Mouse (Mus musculus) monocyte, adult 5-6 weeks (primary cell): ENCODE data around the gene Zar1. TPM values are rescaled to one million over a fixed set of nuclear protein-coding genes. Genes with fewer than 3 reads are reported as not detected.
"Not testable (repeated sequence)": the region's sequence is repeated elsewhere in the genome, so short reads cannot be mapped to it uniquely, and the experiment has no call there.

Source experiments
- ATAC-seq: fragments of 153-309, 156-312 bp; replicated peaks from 2 replicates; pipeline ENCODE4 v1.8.0; 2017; ENCODE audit warnings: mild to moderate bottlenecking; ENCODE audit not compliant: low TSS enrichment, insufficient number of reproducible peaks, severe bottlenecking, poor library complexity, low FRiP score
- total RNA-seq: library from RNA; stranded (forward); fragments of 200-1000, 200-491, 200-594 nt; gene quantifications from 3 replicates; pipeline ENCODE4 v1.2.3, GENCODE M21; 2017

Gene Zar1
- not detected in 3 replicates for total RNA-seq

DNA sequence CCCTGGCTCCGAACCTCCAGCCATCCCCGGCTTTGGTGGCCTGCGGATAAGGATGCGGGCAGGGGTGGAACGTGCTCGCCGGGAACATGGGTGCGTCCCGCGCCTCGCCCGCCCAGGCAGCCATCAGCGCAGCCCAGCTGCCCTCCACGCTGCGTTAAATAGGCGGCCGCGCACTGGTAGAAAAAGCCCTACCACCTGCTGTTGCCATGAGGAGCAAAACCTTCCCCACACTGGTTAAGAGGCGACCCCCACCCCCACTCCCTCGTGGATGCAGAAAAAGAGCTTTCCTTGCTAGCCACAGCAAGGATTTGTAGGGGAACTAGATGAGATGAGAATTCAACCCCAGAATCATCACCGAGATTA lies at the start of gene Zar1:
Gene Zar1 (minus strand): TSS at position 285 of the 363 bp plus-strand sequence.
- ATAC-seq = not testable (repeated sequence)

GRCm38 (mm10) chr5:72630026-72630425 lies 49.0 kb upstream of the Zar1 start:
- ATAC-seq = no peak

DNA sequence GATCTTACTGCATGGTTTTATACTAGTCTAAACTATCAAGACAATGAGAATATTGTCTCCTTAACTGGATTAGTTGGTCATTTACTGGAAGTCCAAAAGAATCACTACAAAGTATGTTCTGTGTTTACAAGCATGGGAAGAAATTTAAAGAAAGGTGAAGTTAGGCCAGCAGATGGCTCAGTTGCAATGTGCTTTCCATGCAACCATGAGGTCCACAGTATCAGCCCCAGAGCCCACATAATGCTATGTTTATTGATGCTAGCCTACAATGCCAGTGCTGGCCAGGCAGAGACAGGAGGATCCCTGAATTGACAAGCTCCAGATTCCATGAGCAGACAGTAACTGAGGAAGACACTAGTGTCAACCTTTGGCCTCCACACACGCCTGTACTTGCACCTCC lies 40.0 kb upstream of the Zar1 start:
- ATAC-seq = no peak

DNA sequence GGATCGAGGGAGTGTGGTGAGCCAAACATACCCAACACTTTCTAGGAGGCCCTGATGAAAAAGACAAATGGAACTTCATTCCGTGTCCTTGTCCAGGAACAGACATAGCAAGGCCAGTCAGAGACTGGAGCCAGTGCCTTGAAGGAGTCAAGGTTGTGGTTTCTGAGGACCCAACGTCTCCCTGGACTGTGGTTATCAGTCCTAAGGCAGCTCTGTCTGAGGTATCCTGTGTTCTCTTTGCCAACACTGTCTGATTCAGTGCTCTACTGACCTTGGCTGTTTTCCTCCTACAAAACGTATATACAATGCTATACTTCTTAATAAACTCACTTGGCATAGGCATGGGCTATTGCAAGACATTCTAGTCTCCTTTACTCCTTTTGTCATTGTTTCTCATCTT lies 36.4 kb upstream of the Zar1 start:
- ATAC-seq = no peak

- ATAC-seq = no peak
Observed at GRCm38 (mm10) chr5:72603138-72603537, 22.1 kb upstream of the Zar1 start.

- ATAC-seq = no peak
Observed at GRCm38 (mm10) chr5:72601006-72601405, 20.0 kb upstream of the Zar1 start.

GRCm38 (mm10) chr5:72587192-72587681 lies 6.2 kb upstream of the Zar1 start, which contains the start of gene Gm5868:
TSS of gene Gm5868 (minus strand) at chr5:72587551.
- ATAC-seq = no peak

GRCm38 (mm10) chr5:72586667-72587191 lies 5.7 kb upstream of the Zar1 start:
- not testable (repeated sequence) for ATAC-seq

GRCm38 (mm10) chr5:72586122-72586521 lies 5.1 kb upstream of the Zar1 start:
- ATAC-seq = not testable (repeated sequence)

- peak; percentile 31; the same call in 1 of the 2 replicates for ATAC-seq
Observed at GRCm38 (mm10) chr5:72580088-72580969, 725 bp downstream of the Zar1 start.

- ATAC-seq = not testable (repeated sequence)
Observed at GRCm38 (mm10) chr5:72579599-72579998, 1.5 kb downstream of the Zar1 start.

DNA sequence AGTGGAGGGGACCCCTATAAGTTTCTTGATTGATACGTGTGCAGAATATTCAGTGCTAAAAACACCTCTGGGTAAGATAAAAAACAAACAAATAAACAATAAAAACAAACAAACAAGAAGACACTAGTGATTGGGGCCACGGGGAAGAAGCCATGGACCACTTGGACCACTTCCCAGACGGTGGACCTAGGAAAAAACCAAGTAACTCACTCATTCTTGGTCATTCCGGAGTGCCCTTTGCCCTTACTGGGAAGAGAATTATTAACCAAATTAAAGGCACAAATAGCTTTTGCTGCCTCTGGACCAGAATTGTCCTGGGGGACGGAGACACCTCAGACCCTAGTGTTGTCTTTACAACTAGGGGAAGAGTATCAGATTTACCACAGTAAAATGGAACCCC lies 15.4 kb downstream of the Zar1 start:
- no peak for ATAC-seq

DNA sequence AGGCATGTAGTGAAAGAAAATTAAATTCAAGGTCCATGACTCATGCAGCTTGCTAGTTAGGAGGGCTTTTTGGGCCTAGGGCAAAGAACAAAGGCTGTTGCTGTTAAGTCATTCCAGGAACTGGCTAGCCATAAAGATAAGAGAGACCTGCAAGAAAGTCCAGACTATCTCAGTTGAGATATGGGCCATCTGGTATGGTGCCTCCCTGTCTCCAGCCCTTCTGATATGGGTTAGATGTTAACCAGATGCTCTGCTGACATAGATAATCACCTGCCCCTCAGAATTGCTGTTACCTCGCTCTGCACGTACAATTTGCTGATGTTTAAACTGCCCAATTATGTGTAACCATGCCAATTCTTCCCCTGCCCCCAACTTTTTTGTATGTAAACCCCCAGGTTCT lies 17.9 kb downstream of the Zar1 start:
- ATAC-seq = not testable (repeated sequence)

DNA sequence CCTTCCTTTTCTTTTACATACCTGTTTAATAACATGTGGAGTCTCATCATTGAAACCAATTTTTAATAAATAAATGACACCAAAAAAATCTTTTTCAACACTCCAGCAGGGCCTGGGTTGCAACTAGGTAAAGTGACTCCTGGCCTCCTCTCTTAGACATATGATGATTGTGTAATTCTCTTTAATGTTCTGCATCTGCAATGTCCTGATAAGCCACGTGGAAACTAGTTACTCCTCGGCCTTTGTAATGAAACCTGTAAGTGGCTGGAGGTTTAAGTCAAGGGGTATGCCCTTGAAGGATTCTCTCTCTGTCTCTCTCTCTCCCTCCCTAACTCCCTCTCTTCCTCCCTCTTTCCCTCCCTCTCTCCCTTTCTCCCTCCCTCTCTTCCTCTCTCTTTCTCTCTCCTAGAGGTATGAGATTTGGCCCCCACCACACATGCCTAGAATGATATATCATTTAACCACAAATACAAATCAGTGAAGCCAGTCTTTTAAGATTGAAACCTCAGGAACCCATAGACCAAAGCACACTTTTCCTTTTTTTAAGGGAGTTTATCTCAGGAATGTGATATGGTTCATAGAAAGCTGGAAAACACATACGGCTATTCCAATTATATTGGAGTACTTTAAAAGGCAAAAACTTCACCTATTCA lies 20.0 kb downstream of the Zar1 start:
- no peak for ATAC-seq

DNA sequence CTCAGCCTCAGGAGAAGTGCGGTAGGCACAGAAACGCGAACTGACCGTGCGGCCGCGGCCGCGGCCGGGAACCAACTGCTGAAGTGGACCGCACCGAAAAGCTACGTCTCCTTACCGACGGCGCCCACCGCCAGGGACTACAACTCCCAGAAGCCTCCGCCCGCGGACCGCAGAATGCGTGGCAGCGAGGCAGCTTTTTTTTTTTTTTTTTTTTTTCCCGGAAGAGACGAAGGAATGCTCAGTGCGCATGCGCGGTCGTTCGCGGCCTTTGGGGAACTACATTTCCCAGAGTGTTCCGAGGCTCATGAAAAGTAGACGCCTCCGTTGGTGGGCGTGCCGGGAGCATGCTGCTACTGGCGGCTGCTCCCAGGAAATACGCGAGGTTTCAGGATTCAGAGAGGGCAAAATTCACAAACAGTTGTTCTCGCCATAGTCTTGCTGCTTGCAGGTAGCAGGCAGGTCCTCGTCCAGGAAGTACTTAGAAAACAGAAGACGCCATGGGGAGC lies 21.5 kb downstream of the Zar1 start, which contains the start of gene Nfxl1:
Gene Nfxl1 (minus strand): TSS at position 141 of the 506 bp plus-strand sequence.
- ATAC-seq = peak; percentile 91

- ATAC-seq = peak; percentile 9; the same call in 1 of the 2 replicates
Observed at GRCm38 (mm10) chr5:72558716-72559526, 22.1 kb downstream of the Zar1 start.

GRCm38 (mm10) chr5:72556245-72556644 lies 24.8 kb downstream of the Zar1 start:
- ATAC-seq = no peak

DNA sequence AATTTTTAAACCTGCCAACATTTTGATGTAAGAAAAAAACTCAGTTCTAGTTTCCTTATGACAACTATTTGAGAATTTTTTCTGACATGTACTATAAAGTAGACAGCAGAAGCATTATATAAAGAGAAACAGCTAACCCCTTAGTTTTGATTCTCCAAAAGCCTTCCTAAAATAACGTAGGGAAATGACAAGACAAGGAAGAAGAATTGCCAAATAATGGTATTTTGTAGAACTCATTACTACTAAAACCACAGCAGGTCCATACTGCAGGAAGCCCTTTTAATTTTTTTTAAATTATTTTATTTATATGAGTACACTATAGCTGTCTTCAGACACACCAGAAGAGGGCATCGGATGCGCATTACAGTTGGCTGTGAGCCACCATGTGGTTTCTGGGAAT lies 29.8 kb downstream of the Zar1 start:
- no peak for ATAC-seq
